Mouse (Mus musculus) midbrain, postnatal 0 days (tissue): ENCODE measurements around the gene Susd2. TPM values are rescaled to one million over a fixed set of nuclear protein-coding genes. Genes with fewer than 3 reads are reported as not detected.
A peak's percentile ranks its signal among the peaks of the same experiment; 100 is the strongest.

Source experiments
- ATAC-seq: fragments of 200-750 bp; cut with Nextera tagmentation; 2 replicates; pipeline ENCODE4 v1.8.0; 2017; ENCODE audit warnings: moderate number of reproducible peaks, mild to moderate bottlenecking, moderate TSS enrichment, moderate library complexity; ENCODE audit not compliant: low FRiP score
- DNase-seq: peaks from one replicate; pipeline ENCODE4 v3.0.0-alpha.2; 2015; ENCODE audit warnings: low spot score
- H3K27ac ChIP-seq: fragments of 300-500 bp; sonication (generic); 2 replicates; pipeline ENCODE4 v1.5.1; 2014; ENCODE audit warnings: low read depth, mild to moderate bottlenecking, low read length, mixed read lengths
- H3K27me3 ChIP-seq: fragments of 300-500 bp; sonication (generic); 2 replicates; pipeline ENCODE4 v1.6.1; 2014; ENCODE audit warnings: low read length, control low read depth, mixed read lengths; ENCODE audit not compliant: insufficient read depth
- H3K36me3 ChIP-seq: fragments of 300-500 bp; sonication (generic); 2 replicates; pipeline ENCODE4 v1.6.1; 2014; ENCODE audit warnings: low read length, control low read depth, mixed read lengths; ENCODE audit not compliant: insufficient read depth
- H3K4me1 ChIP-seq: fragments of 300-500 bp; sonication (generic); 2 replicates; pipeline ENCODE4 v1.6.1; 2014; ENCODE audit warnings: mild to moderate bottlenecking, control low read depth, antibody characterized with exemption, low read length, mixed read lengths; ENCODE audit not compliant: insufficient read depth
- H3K4me2 ChIP-seq: fragments of 300-500 bp; sonication (generic); 2 replicates; pipeline ENCODE4 v1.6.1; 2014; ENCODE audit warnings: low read depth, mild to moderate bottlenecking, low read length, mixed read lengths; ENCODE audit not compliant: poor library complexity, severe bottlenecking
- H3K4me3 ChIP-seq: fragments of 300-500 bp; sonication (generic); 2 replicates; pipeline ENCODE4 v1.5.1; 2014; ENCODE audit warnings: low read depth, mild to moderate bottlenecking, low read length, moderate library complexity
- H3K9ac ChIP-seq: fragments of 300-500 bp; sonication (generic); replicated peaks from 2 replicates; pipeline ENCODE4 v1.6.1; 2014; ENCODE audit warnings: mild to moderate bottlenecking, low read length, moderate library complexity, mixed read lengths; ENCODE audit not compliant: poor library complexity, severe bottlenecking
- H3K9me3 ChIP-seq: fragments of 300-500 bp; sonication (generic); 2 replicates; pipeline ENCODE4 v1.6.1; 2016; ENCODE audit warnings: low read length, control low read depth
- CTCF ChIP-seq: IDR thresholded peaks from 2 replicates; pipeline ENCODE4 v1.5.1; 2016; ENCODE audit warnings: antibody characterized with exemption, mild to moderate bottlenecking
- WGBS: fragments of 180-500 bp; shearing (Covaris S2); extraction: QIAGEN DNeasy Blood & Tissue Kit; methylation state at CpG from one replicate; pipeline ENCODE4 v1.1.7; 2014; 5-methylcytosine and 5-hydroxymethylcytosine counted together
- polyA plus RNA-seq: library from polyadenylated mRNA; unstranded; fragments of >200 nt; fragmentation: Nextera tagmentation; extraction: Ambion mirVana; gene quantifications from 2 replicates; pipeline ENCODE4 v1.2.1, GENCODE M21; 2015
- total RNA-seq: library from RNA; depleted of rRNA; stranded (reverse); fragments of >200 nt; gene quantifications from 2 replicates; pipeline ENCODE4 v1.2.3, GENCODE M21; 2014

The Susd2 gene
- total and polyA plus RNA-seq, 2 experiments from 2014 or later, result 4.8 to 7.8 TPM

DNA sequence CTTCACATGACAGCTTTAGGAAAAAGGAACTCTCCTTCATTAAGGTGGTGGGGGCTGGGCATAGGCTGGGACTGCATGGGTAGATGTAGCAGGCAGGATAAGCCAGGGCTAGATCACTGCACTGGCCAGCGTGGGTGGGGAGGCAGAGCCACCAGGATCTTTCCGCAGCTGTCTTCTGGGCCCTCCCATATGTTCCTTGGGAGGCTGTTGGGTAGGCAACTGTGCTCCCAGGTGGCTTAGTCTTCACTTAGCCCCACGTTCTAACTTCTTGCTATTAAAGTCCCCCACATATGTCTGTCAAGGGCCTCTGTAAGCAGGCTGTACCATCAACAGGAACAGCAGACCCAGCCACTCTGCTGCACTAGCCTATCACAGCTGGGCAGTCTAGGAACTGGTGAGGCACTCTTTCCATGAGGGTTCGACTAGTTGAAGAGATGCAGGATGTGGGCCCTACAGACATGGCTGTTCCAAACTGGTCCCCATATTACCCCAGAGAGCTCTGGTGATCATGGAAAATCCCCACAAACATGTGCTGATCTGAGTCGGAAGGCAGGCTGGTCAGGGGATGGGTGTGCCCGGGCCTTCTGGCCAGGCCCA lies 6.6 kb upstream of the Susd2 start:
- no peak overlapping the region for H3K4me2 ChIP-seq
- H3K9ac ChIP-seq, result no peak overlapping the region
- no peaks in the 10 kb centered on the region for H3K9me3 ChIP-seq
- no peak for DNase-seq
- TF ChIP-seq CTCF, result no peak
- H3K27me3 ChIP-seq, result no peaks in the 10 kb centered on the region
- H3K4me3 ChIP-seq, result no peak overlapping the region
- H3K27ac ChIP-seq, result no peak overlapping the region
- 94% methylated on average over 6 of the region's 6 CpGs for WGBS
- peaks cover 84% of the 10 kb centered on the region for H3K36me3 ChIP-seq
- no peak for ATAC-seq
- no peaks in the 10 kb centered on the region for H3K4me1 ChIP-seq

DNA sequence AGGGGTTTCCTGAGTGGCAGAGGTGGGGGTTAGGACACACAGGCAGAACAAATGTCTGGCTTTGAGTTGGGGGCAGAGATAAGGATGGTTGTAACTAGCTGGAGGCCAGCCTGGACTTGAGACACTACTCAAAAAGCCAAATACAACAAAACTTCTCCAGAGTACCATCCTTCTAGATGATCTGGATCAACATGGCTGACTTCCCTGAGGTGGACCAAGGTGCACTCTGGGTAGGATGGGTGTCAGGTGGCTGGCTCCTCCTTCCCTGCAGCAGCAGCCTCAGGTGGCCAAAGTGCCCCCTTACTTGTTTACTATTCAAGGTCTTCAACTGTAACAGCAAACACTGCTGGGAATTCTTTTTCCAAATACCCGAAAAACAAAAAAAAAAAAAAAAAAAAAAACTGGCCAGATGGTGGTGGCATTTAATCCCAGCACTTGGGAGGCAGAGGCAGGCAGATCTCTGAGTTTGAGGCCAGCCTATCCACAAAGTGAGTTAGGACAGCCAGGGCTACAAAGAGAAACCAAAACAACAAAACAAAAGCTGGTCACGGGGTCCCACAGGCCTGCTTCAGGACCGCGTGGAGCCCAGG lies 5.7 kb upstream of the Susd2 start:
- H3K4me3 ChIP-seq, result no peak overlapping the region
- H3K4me2 ChIP-seq, result no peak overlapping the region
- H3K9ac ChIP-seq, result no peak overlapping the region
- WGBS, result 96% methylated on average over 4 of the region's 4 CpGs
- no peaks in the 10 kb centered on the region for H3K4me1 ChIP-seq
- no peak for TF ChIP-seq CTCF
- no peaks in the 10 kb centered on the region for H3K9me3 ChIP-seq
- ATAC-seq (no peak), DNase-seq (no peak)
- peaks cover 75% of the 10 kb centered on the region for H3K36me3 ChIP-seq
- H3K27ac ChIP-seq, result no peak overlapping the region
- no peaks in the 10 kb centered on the region for H3K27me3 ChIP-seq

DNA sequence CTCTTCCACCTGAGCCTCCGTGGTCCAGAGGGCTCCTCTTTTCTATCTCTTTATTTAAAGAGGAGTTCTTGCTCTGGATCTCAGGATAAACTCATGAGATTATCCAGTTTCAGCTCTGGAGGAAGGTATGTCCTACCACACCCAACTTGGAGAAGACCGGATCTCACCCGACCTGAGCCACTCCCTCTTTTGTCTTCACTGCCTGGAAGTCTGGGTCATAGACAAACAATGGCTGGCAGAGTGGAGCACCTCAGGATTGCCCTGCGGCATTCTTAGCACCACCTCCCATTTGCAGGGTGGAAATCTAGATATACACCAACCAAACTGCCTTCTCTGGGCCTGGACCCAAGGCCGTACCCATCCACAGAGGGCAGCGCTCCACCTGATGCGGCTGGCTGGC lies 5.2 kb upstream of the Susd2 start:
- no peak overlapping the region for H3K27ac ChIP-seq
- WGBS, result 95% methylated on average over 7 of the region's 7 CpGs

DNA sequence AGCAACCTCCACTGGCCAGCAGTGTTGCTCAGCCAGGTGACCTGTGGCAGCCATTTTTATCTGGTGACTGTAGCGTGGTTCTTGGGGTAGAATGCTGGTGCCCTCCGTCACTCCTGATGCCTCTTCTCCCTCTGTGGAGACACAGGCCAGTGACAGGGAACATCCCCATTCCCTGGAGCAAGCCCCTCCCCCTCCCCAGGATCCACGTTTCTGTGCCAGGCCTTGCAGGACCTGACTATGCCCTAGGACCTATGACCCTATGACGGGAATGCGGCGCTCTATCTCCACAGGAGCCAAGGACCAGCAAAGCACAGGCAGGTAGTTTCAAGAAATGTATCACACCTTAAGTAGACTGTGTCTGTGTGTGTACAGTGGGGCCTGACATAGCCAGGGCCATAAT lies 4.3 kb upstream of the Susd2 start:
- Histone ChIP-seq H3K9me3 (no peaks in the 10 kb centered on the region), H3K27ac (peak overlapping the region; percentile 51; the same call in 1 of the 2 replicates), H3K4me1 (no peaks in the 10 kb centered on the region), H3K36me3 (peaks cover 61% of the 10 kb centered on the region), H3K9ac (no peak overlapping the region), H3K4me2 (no peak overlapping the region), H3K27me3 (no peaks in the 10 kb centered on the region), H3K4me3 (no peak overlapping the region)
- 97% methylated on average over 6 of the region's 6 CpGs for WGBS
- TF ChIP-seq CTCF, result no peak
- no peak for ATAC-seq
- no peak for DNase-seq

More for the DNA sequence above, 5.2 kb upstream of the Susd2 start:
- no peak for TF ChIP-seq CTCF
- Histone ChIP-seq H3K27me3 (no peaks in the 10 kb centered on the region), H3K4me1 (no peaks in the 10 kb centered on the region), H3K9me3 (no peaks in the 10 kb centered on the region), H3K9ac (no peak overlapping the region), H3K36me3 (peaks cover 70% of the 10 kb centered on the region), H3K4me3 (no peak overlapping the region), H3K4me2 (no peak overlapping the region)
- no peak for DNase-seq
- no peak for ATAC-seq

DNA sequence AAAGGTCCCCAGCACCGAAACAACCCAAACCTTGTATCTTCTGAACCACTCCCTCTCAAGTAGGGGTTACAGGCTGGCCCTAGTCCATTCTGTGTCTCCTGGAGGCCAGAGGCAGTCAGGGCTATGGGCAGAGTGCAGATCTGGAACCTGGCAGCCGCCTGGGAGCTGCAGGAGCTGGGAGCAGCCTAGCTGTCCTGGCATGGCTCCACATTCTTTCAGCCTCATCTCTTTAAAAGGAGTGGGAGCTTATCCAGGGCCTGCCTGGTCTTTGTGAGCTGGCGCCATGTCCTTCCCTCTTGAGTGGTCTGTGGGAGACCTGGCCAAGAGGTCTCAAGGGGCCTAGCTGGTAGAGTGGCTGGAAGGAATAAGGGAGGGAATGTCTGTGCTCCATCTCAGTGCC lies 3.6 kb upstream of the Susd2 start:
- H3K36me3 ChIP-seq, result peaks cover 54% of the 10 kb centered on the region
- 65% methylated on average over 3 of the region's 3 CpGs for WGBS
- ATAC-seq, result peak; percentile 46

DNA sequence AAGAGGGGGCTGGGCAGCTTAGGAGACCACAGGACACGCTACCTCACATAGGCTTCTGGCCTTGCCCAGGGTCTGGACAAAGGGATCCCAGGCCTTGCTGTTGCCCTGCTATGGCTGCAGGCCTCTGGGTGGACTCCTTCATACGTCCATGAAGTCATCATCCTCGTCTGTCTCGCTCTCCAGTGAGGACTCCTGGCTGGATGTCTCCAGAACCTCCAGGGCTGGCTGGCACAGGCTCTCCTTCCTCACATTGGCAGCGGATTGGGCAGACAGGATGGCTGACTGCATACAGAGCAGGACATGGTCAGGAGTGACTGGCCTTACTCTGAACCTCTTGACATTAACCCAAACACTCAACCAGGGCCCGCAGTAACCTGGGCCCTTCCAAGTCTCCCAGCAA lies 2.6 kb upstream of the Susd2 start:
- Histone ChIP-seq H3K9ac (no peak overlapping the region), H3K4me3 (no peak overlapping the region), H3K27me3 (no peaks in the 10 kb centered on the region), H3K4me1 (no peaks in the 10 kb centered on the region), H3K4me2 (no peak overlapping the region), H3K27ac (no peak overlapping the region), H3K9me3 (no peaks in the 10 kb centered on the region), H3K36me3 (peaks cover 44% of the 10 kb centered on the region)
- WGBS, result 88% methylated on average over 6 of the region's 6 CpGs
- no peak for TF ChIP-seq CTCF
- DNase-seq (no peak), ATAC-seq (no peak)

More for the DNA sequence above, 3.6 kb upstream of the Susd2 start:
- Histone ChIP-seq H3K4me2 (no peak overlapping the region), H3K27me3 (no peaks in the 10 kb centered on the region), H3K9me3 (no peaks in the 10 kb centered on the region), H3K9ac (no peak overlapping the region), H3K4me1 (no peaks in the 10 kb centered on the region), H3K4me3 (no peak overlapping the region), H3K27ac (0 out of 2 replicates have a peak overlapping the region, but pooled peaks have one; percentile 51)
- TF ChIP-seq CTCF, result no peak
- DNase-seq, result peak; percentile 88
